Mouse (Mus musculus) G1E (cell line): ENCODE measurements around the gene Ddx55.
"Not testable (repeated sequence)": the region's sequence is repeated elsewhere in the genome, so short reads cannot be mapped to it uniquely, and the experiment has no call there.

Source experiments
- CTCF ChIP-seq: IDR thresholded peaks from 2 replicates; pipeline ENCODE4 v1.5.1; 2012; ENCODE audit warnings: low read depth, low read length, inconsistent platforms, mixed read lengths
- GATA1 ChIP-seq: IDR thresholded peaks from 2 replicates; pipeline ENCODE4 v1.6.1; 2012; ENCODE audit warnings: borderline replicate concordance, low read length, inconsistent platforms, mixed read lengths
- POLR2AphosphoS5 ChIP-seq: IDR thresholded peaks from 2 replicates; pipeline ENCODE4 v1.6.1; 2012; ENCODE audit warnings: low read depth, low read length, inconsistent platforms; ENCODE audit not compliant: insufficient replicate concordance
- TAL1 ChIP-seq: conservative IDR thresholded peaks from 2 replicates; pipeline ENCODE4 v1.6.1; 2012; ENCODE audit warnings: low read depth, low read length, inconsistent platforms, mixed read lengths

DNA sequence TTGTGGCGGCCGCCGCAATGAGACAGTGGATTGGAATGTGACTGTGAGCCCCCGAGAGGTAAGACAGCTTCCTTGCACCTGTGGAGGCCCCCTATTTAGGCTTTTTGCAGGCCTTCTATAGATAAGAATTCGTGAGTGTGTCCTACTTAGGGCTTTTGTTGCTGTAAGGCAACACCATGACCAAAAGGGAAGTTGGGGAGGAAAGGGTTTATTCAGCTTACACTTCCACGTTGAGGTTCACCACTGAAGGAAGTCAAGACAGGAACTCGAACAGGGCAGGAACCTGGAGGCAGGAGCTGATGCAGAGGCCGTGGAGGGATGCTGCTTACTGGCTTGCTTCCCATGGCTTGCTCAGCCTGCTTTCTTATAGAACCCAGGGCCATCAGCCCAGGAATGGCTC is 47.1 kb downstream of the Ddx55 start:
- not testable (repeated sequence) for TF ChIP-seq TAL1, CTCF, GATA1, POLR2AphosphoS5
